Mouse (Mus musculus): ENCODE results near the gene 4930503B20Rik. TPM values are rescaled to one million over a fixed set of nuclear protein-coding genes. Genes with fewer than 3 reads are reported as not detected.

Gene 4930503B20Rik
- polyA plus RNA-seq, 1 experiment from 2014 or later, result not detected

GRCm38 (mm10) chr3:146595440-146595839 lies 55.7 kb downstream of the 4930503B20Rik start:
- no peak for DNase-seq (ENCODE audit: low spot score)

More at GRCm38 (mm10) chr3:146595440-146595839, 55.7 kb downstream of the 4930503B20Rik start:
- Histone ChIP-seq H3K4me2 (ENCODE audit: low read depth, low read length) (no peak overlapping the region), H3K9me3 (replicated peaks; ENCODE audit: control insufficient read depth, low read length) (no peaks in the 10 kb centered on the region), H3K27me3 (ENCODE audit: control insufficient read depth, insufficient read depth, low read length) (no peaks in the 10 kb centered on the region), H3K4me1 (ENCODE audit: control insufficient read depth, insufficient read depth, low read length) (no peaks in the 10 kb centered on the region), H3K4me3 (ENCODE audit: low read depth, low read length) (no peak overlapping the region), H3K36me3 (replicated peaks; ENCODE audit: control insufficient read depth, insufficient read depth, low read depth, low read length) (no peaks in the 10 kb centered on the region), H3K9ac (replicated peaks; ENCODE audit: low read length) (no peak overlapping the region), H3K27ac (replicated peaks; ENCODE audit: low read depth, low read length) (no peak overlapping the region)
- 84% methylated on average over 6 of the region's 6 CpGs for WGBS
- no peak for ATAC-seq (replicated peaks; ENCODE audit: insufficient number of reproducible peaks, low FRiP score, low TSS enrichment, low read depth)

Other genes starting within 250 kb of the 4930503B20Rik start
- 32.5 and 35.5 TPM in 2 replicates for gene Ssx2ip, start 246.7 kb downstream of the 4930503B20Rik start, polyA plus RNA-seq (2014; fragmentation: Nextera tagmentation; extraction: Ambion mirVana)
- gene Ctbs, start 201.5 kb downstream of the 4930503B20Rik start, polyA plus RNA-seq (2014; fragmentation: Nextera tagmentation; extraction: Ambion mirVana), result 6.1 and 6.7 TPM in 2 replicates
- 5.7 and 6.8 TPM in 2 replicates for gene Spata1, start 151.6 kb downstream of the 4930503B20Rik start, polyA plus RNA-seq (2014; fragmentation: Nextera tagmentation; extraction: Ambion mirVana)
- gene Gng5, start 151.5 kb downstream of the 4930503B20Rik start, polyA plus RNA-seq (2014; fragmentation: Nextera tagmentation; extraction: Ambion mirVana), result 1,092 and 1,165 TPM in 2 replicates
- 77.2 and 87.9 TPM in 2 replicates for gene Rpf1, start 129.9 kb downstream of the 4930503B20Rik start, polyA plus RNA-seq (2014; fragmentation: Nextera tagmentation; extraction: Ambion mirVana)
- not detected in 2 replicates for gene Uox, start 80.9 kb downstream of the 4930503B20Rik start, polyA plus RNA-seq (2014; fragmentation: Nextera tagmentation; extraction: Ambion mirVana)
- gene Dnase2b, start 35.7 kb downstream of the 4930503B20Rik start, polyA plus RNA-seq (2014; fragmentation: Nextera tagmentation; extraction: Ambion mirVana), result not detected in 2 replicates
- 0.86 and 1.2 TPM in 2 replicates for gene Samd13, start 34.3 kb upstream of the 4930503B20Rik start, polyA plus RNA-seq (2014; fragmentation: Nextera tagmentation; extraction: Ambion mirVana)
- 78.1 and 80.9 TPM in 2 replicates for gene Prkacb, start 161.7 kb upstream of the 4930503B20Rik start, polyA plus RNA-seq (2014; fragmentation: Nextera tagmentation; extraction: Ambion mirVana)
- gene Ttll7, start 201.1 kb upstream of the 4930503B20Rik start, polyA plus RNA-seq (2014; fragmentation: Nextera tagmentation; extraction: Ambion mirVana), result 7.3 and 7.6 TPM in 2 replicates